Mouse (Mus musculus): ENCODE measurements around the gene Olfr1351. TPM values are rescaled to one million over a fixed set of nuclear protein-coding genes. Genes with fewer than 3 reads are reported as not detected.
"Not testable (repeated sequence)": the region's sequence is repeated elsewhere in the genome, so short reads cannot be mapped to it uniquely, and the experiment has no call there.

Olfr1351 gene
- not detected for total RNA-seq (2021)

DNA sequence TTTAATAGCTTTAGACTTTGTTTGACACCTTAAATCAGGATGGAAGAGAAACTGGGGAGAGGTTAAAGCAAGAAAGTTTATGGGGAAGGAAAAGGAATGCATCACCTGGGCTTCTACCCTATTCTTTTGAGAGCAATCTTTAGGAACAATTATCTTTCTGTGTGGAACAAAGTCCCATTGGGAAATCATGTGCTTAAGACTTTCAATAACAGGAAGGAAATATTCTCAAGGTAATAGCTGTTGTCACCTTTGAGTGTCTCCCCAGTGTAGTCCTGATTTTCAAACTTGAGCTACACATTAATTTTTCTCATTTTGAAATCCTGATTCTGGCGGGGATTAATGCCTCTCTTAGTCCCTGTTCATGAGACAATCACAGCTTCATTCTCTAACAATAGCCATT is at the start of gene Olfr1351:
Olfr1351 (plus strand) TSS at position 301 of the 400 bp plus-strand sequence.
- no peak for DNase-seq (ENCODE audit: low spot score in 2 of 2)
- intact Hi-C loops (cut with DNase I), result no loop called here

- intact Hi-C loops (cut with DNase I), result not testable (repeated sequence)
These were observed 49.3 kb upstream of the Olfr1351 start, which contains the start of gene Olfr1353 for GRCm38 (mm10) chr10:78963009-78963408. Olfr1353 (plus strand) TSS chr10:78963309.

GRCm38 (mm10) chr10:78980750-78981149 is 31.5 kb upstream of the Olfr1351 start, which contains the start of gene Olfr1352:
Olfr1352 (plus strand) TSS chr10:78981050.
- no peak for DNase-seq (ENCODE audit: low spot score in 2 of 2)
- intact Hi-C loops (cut with DNase I), result no loop called here

More at GRCm38 (mm10) chr10:78963009-78963408, 49.3 kb upstream of the Olfr1351 start, which contains the start of gene Olfr1353:
- not testable (repeated sequence) for DNase-seq (ENCODE audit: low spot score in 2 of 2)

GRCm38 (mm10) chr10:79028441-79028840 is 16.2 kb downstream of the Olfr1351 start, which contains the start of gene Olfr57:
Olfr57 (plus strand) TSS chr10:79028741.
- no peak for DNase-seq (ENCODE audit: low spot score in 2 of 2)
- intact Hi-C loops (cut with DNase I), result no loop called here

GRCm38 (mm10) chr10:79042457-79042856 is 30.2 kb downstream of the Olfr1351 start:
- intact Hi-C loops (cut with DNase I); DNase-seq (ENCODE audit: low spot score in 2 of 2): not testable (repeated sequence)

DNA sequence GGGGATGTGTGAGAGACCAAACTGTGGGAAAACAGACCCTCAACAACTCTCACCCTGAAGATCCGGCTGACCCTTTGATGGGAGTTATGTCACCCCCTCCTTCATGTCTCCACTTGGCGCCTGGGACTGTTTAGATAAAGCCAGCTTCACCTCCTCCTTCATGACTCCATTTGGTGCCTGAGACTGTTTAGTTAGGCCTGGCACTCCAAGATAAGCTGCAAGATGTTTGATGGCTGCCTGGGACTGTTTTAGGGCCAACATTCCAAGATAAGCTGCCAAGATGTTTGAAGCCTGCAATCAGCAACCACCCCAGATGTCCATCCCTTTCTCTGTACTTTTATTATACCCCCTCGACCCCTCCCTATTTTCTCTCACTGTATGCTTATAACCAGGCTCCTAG is 45.1 kb downstream of the Olfr1351 start:
- intact Hi-C loops (cut with DNase I); DNase-seq (ENCODE audit: low spot score in 2 of 2): not testable (repeated sequence)

Other genes starting within 250 kb of the Olfr1351 start
- 10 to 100 TPM; 10.8 to 11.4 TPM for gene Slc1a6, start 232.0 kb upstream of the Olfr1351 start, total RNA-seq (2021)
- not detected for gene Olfr1356, start 160.3 kb upstream of the Olfr1351 start, total RNA-seq (2021)
- gene Olfr1355, start 136.9 kb upstream of the Olfr1351 start, total RNA-seq (2021), result not detected
- not detected for gene Olfr1354, start 99.3 kb upstream of the Olfr1351 start, total RNA-seq (2021)
- gene Olfr8, start 61.8 kb upstream of the Olfr1351 start, total RNA-seq (2021), result not detected
- gene Olfr1353, start 49.2 kb upstream of the Olfr1351 start, total RNA-seq (2021), result not detected
- gene Olfr1352, start 31.4 kb upstream of the Olfr1351 start, total RNA-seq (2021), result not detected
- gene Olfr57, start 16.3 kb downstream of the Olfr1351 start, total RNA-seq (2021), result not detected
- 10 to 100 TPM; 19.2 to 25.8 TPM for gene 2610008E11Rik, start 85.1 kb downstream of the Olfr1351 start, total RNA-seq (2021)
- not detected for gene Vmn2r80, start 136.3 kb downstream of the Olfr1351 start, total RNA-seq (2021)
- gene Vmn2r81, start 235.2 kb downstream of the Olfr1351 start, total RNA-seq (2021), result not detected